Mouse (Mus musculus) kidney, embryonic 14.5 days (tissue): Measurements from ENCODE around the gene Lsm8. TPM values are rescaled to one million over a fixed set of nuclear protein-coding genes. Genes with fewer than 3 reads are reported as not detected.
"Not testable (repeated sequence)": the region's sequence is repeated elsewhere in the genome, so short reads cannot be mapped to it uniquely, and the experiment has no call there.

Source experiments
- ATAC-seq: fragments of 200-750 bp; cut with Nextera tagmentation; 2 replicates; pipeline ENCODE4 v1.8.0; 2017; ENCODE audit warnings: moderate number of reproducible peaks, mild to moderate bottlenecking, moderate TSS enrichment, moderate library complexity; ENCODE audit not compliant: low FRiP score, low TSS enrichment
- H3K27ac ChIP-seq: fragments of 300-500 bp; sonication (generic); 2 replicates; pipeline ENCODE4 v1.5.1; 2014; ENCODE audit warnings: low read depth, mild to moderate bottlenecking, low read length, moderate library complexity, mixed read lengths
- H3K27me3 ChIP-seq: fragments of 300-500 bp; sonication (generic); 2 replicates; pipeline ENCODE4 v1.6.1; 2014; ENCODE audit warnings: mild to moderate bottlenecking, low read length; ENCODE audit not compliant: control insufficient read depth, insufficient read depth
- H3K36me3 ChIP-seq: fragments of 300-500 bp; sonication (generic); 2 replicates; pipeline ENCODE4 v1.6.1; 2014; ENCODE audit warnings: low read length, mixed read lengths; ENCODE audit not compliant: control insufficient read depth, insufficient read depth
- H3K4me1 ChIP-seq: fragments of 300-500 bp; sonication (generic); 2 replicates; pipeline ENCODE4 v1.6.1; 2014; ENCODE audit warnings: low read length, mixed read lengths; ENCODE audit not compliant: control insufficient read depth, insufficient read depth
- H3K4me2 ChIP-seq: fragments of 300-500 bp; sonication (generic); replicated peaks from 2 replicates; pipeline ENCODE4 v1.6.1; 2014; ENCODE audit warnings: low read depth, mild to moderate bottlenecking, low read length
- H3K4me3 ChIP-seq: fragments of 300-500 bp; sonication (generic); 2 replicates; pipeline ENCODE4 v1.5.1; 2014; ENCODE audit warnings: mild to moderate bottlenecking, low read length
- H3K9ac ChIP-seq: fragments of 300-500 bp; sonication (generic); 2 replicates; pipeline ENCODE4 v1.6.1; 2014; ENCODE audit warnings: low read depth, mild to moderate bottlenecking, low read length, moderate library complexity
- H3K9me3 ChIP-seq: fragments of 300-500 bp; sonication (generic); 2 replicates; pipeline ENCODE4 v1.6.1; 2016; ENCODE audit warnings: low read length; ENCODE audit not compliant: control insufficient read depth
- WGBS: fragments of 180-500 bp; shearing (Covaris S2); extraction: QIAGEN DNeasy Blood & Tissue Kit; methylation state at CpG from one replicate; pipeline ENCODE4 v1.1.7; 2014; 5-methylcytosine and 5-hydroxymethylcytosine counted together
- polyA plus RNA-seq: library from polyadenylated mRNA; unstranded; fragments of >200 nt; fragmentation: Nextera tagmentation; extraction: Ambion mirVana; gene quantifications from 2 replicates; pipeline ENCODE4 v1.2.1, GENCODE M21; 2014

The Lsm8 gene
- polyA plus RNA-seq, 1 experiment from 2014 or later = 231 TPM

DNA sequence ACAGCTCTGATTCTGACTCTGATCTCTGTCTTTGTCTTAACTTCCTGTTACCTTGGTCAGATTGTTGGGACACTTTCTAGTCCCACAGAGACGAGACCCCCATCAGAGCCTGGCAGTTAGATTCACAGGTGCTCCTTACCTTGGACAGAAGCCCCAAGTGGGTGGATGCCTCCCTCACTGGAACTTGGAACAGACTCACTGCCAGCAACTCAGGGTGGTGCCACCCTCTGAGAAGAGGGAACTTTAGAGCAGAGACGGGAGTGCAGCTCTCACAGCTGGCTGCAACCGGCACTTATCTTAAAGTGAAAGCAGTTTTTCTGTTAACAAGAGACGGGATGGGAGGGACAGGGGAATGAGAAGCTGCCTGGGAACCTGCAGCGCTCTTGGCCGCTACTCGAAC lies 2.8 kb upstream of the Lsm8 start:
- not testable (repeated sequence) for H3K9me3 ChIP-seq, ATAC-seq, H3K36me3 ChIP-seq, H3K27me3 ChIP-seq, H3K4me1 ChIP-seq, H3K27ac ChIP-seq, H3K4me3 ChIP-seq, H3K9ac ChIP-seq, H3K4me2 ChIP-seq
- 18% methylated on average over 5 of the region's 7 CpGs for WGBS

DNA sequence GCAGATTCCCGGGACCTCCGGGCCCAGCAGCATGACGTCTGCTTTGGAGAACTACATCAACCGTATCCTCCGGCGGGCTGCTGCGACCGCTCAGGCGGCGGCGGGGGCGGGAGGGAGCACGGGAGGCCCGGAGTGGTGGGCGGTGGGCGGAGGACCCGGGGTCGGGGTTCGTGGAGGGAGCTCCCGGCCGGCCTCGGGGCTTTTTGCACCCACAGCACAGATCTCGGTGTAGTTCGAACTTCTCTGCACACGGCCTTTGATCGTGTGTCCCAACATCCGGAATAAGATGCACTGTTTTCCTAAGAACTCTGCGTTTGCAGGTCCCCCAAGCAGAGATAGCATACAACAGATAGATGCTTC lies 303 bp downstream of the Lsm8 start:
- peak overlapping the region; percentile 85 for H3K27ac ChIP-seq
- peak overlapping the region; percentile 67 for H3K4me3 ChIP-seq
- H3K36me3 ChIP-seq = peaks cover 27% of the 10 kb centered on the region; the same call in 1 of the 2 replicates
- under 1% methylated on average over 28 of the region's 28 CpGs for WGBS
- peak overlapping the region; percentile 78 for H3K9ac ChIP-seq
- peaks cover 8% of the 10 kb centered on the region; the same call in 1 of the 2 replicates for H3K4me1 ChIP-seq
- no peaks in the 10 kb centered on the region for H3K9me3 ChIP-seq
- H3K27me3 ChIP-seq = no peaks in the 10 kb centered on the region
- ATAC-seq = no peak
- H3K4me2 ChIP-seq = peak overlapping the region; percentile 53

DNA sequence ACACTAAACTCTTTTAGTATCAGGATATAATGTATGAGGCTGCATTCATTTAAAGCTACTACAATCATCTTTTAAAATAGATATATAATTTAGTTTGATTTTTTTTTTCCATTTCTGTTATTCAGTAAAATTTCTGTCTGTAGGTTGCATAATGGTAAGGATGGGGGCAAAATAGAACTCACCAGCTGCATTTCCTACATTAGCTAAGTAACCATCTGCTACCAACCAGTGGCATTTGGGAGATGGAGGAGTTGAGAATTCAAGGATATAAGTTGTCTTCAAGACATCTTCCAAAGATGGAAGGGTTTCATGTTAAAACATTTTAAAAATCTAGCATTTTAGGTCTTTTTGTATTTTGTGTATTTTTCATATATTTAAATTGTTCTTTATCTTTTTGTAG lies 6.9 kb downstream of the Lsm8 start:
- Histone ChIP-seq H3K4me3 (no peak overlapping the region), H3K9me3 (no peaks in the 10 kb centered on the region), H3K4me1 (0 out of 2 replicates have a peak, but pooled peaks cover under 1% of the 10 kb centered on the region), H3K27me3 (no peaks in the 10 kb centered on the region), H3K36me3 (peaks cover 53% of the 10 kb centered on the region), H3K27ac (no peak overlapping the region), H3K9ac (no peak overlapping the region), H3K4me2 (no peak overlapping the region)
- no peak for ATAC-seq

DNA sequence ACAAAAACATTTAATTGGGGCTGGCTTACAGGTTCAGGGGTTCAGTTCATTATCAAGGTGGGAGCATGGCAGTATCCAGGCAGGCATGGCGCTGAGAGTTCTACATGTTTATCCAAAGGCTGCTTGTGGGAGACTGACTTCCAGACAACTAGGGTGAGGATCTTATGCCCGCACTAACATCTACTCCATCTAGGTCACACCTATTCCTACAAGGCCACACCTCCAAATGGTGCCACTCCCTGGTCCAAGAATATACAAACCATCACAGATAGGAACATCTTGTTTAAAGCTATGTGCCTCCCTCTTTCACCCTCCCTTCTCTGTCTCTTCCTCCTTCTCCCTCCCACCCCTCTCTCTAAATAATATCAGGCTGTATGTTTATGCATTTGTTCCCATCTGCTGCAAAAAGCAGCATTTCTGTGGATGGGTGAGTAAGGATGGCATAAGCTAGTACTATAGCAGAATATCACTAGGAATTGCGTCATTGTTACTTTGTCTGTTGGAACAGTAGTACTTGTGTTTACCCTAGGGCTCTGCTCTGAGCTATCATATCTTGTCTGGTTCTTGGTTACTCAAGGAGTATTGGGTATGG lies 8.2 kb downstream of the Lsm8 start:
- H3K4me3 ChIP-seq = no peak overlapping the region
- ATAC-seq = 0 out of 2 replicates have a peak, but pooled peaks have one; percentile 43
- H3K27ac ChIP-seq = no peak overlapping the region
- H3K9me3 ChIP-seq = 0 out of 2 replicates have a peak, but pooled peaks cover 3% of the 10 kb centered on the region
- H3K36me3 ChIP-seq = peaks cover 44% of the 10 kb centered on the region
- no peaks in the 10 kb centered on the region for H3K27me3 ChIP-seq
- no peak overlapping the region for H3K9ac ChIP-seq
- WGBS = 98% methylated on average over 3 of the region's 3 CpGs
- no peaks in the 10 kb centered on the region for H3K4me1 ChIP-seq
- no peak overlapping the region for H3K4me2 ChIP-seq

DNA sequence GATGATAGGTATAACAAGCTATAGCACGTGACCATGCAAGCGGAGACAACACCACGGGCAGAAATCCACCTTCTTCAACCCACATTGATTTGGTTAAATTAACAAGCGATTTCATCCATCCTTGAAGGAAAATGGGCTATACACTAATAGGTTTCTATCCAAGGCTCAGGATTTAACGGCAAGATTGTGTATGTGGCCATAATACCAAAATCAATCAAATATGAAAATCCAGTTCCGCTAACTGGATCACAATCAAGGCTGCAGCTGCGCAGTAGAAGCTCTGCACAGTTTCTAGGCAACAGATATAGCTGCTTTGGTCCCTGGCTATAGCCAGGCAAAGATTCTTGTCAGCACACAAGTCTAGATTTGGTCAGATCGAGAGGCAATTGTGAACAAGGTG lies 17.6 kb downstream of the Lsm8 start, which contains the start of gene Ankrd7:
Gene Ankrd7 (plus strand): TSS at position 301 of the 400 bp plus-strand sequence.
- Histone ChIP-seq H3K4me3 (no peak within 1 kb of the TSS), H3K4me1 (no peaks in the 10 kb centered on the region), H3K27me3 (no peaks in the 10 kb centered on the region), H3K4me2 (no peak within 1 kb of the TSS), H3K27ac (no peak within 1 kb of the TSS), H3K9me3 (no peaks in the 10 kb centered on the region), H3K9ac (no peak within 1 kb of the TSS), H3K36me3 (no peaks in the 10 kb centered on the region)
- no peak for ATAC-seq
- 96% methylated on average over 8 of the region's 8 CpGs for WGBS

DNA sequence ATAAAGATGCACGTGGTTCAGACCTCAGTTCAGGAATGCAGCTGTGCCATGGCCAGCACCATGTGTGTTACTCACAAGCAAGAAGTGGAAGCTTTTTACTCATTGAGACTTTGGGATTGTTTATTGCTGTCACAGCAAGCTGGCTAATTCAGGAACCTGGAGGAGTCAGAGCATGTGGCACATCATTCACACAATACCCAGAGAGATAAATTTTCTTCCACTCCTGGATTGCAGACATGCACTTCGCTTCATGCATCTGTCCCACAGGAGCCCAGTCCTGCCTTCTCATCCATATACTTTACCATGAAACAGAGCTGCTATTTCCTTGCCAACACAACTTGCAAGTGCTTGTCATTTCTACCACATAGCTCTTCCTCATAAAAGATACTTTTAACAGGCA lies 40.7 kb downstream of the Lsm8 start:
- 42% methylated on average over 2 of the region's 2 CpGs for WGBS
- Histone ChIP-seq H3K4me2 (no peak overlapping the region), H3K4me3 (no peak overlapping the region), H3K4me1 (no peaks in the 10 kb centered on the region), H3K36me3 (no peaks in the 10 kb centered on the region), H3K27ac (no peak overlapping the region), H3K9me3 (no peaks in the 10 kb centered on the region), H3K9ac (no peak overlapping the region), H3K27me3 (no peaks in the 10 kb centered on the region)
- no peak for ATAC-seq

DNA sequence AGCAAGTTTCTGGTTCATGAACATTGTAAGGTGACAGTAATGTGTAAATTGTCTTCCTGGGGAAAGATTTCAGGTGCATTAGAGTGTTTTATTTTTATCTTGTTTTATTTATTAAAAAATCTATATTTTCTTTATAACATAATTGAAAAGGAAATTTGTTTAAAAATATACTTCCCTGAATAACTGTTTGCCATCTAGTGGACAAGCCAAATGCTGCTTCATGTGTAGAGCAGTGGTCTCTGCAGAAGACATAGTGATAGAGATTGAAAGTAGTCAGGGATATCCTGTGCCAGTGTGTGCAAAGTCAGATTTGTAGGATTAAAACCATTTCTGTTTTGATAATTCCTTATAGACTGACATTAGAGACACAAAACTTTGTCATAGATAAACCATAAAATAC lies 45.8 kb downstream of the Lsm8 start:
- Histone ChIP-seq H3K9ac (no peak overlapping the region), H3K4me2 (no peak overlapping the region), H3K27me3 (no peaks in the 10 kb centered on the region), H3K4me1 (no peaks in the 10 kb centered on the region), H3K9me3 (no peaks in the 10 kb centered on the region), H3K4me3 (no peak overlapping the region), H3K27ac (no peak overlapping the region), H3K36me3 (no peaks in the 10 kb centered on the region)
- no peak for ATAC-seq

Other genes starting within 250 kb of the Lsm8 start
- gene Ankrd7, start 17.7 kb downstream of the Lsm8 start, polyA plus RNA-seq = not detected in 2 replicates